Mouse (Mus musculus) layer of hippocampus, adult 2 months (tissue): ENCODE results near the gene Gm45785. TPM values are rescaled to one million over a fixed set of nuclear protein-coding genes. Genes with fewer than 3 reads are reported as not detected.
A peak's percentile ranks its signal among the peaks of the same experiment; 100 is the strongest.

ENCODE experiments used
- DNase-seq, 2 experiments: peaks; one replicate each; pipeline ENCODE4 v3.0.0; 2022; ENCODE audit warnings: low spot score in 2 of 2
- H3K27ac ChIP-seq: fragments of 200-600 bp; 2 replicates; pipeline ENCODE4 v1.8.1; 2022
- H3K4me3 ChIP-seq: fragments of 200-600 bp; 2 replicates; pipeline ENCODE4 v1.8.1; 2022; ENCODE audit warnings: mild to moderate bottlenecking
- CTCF ChIP-seq: fragments of 200-600 bp; conservative IDR thresholded peaks from 2 replicates; pipeline ENCODE4 v1.8.1; 2022; ENCODE audit warnings: antibody characterized with exemption, mild to moderate bottlenecking, moderate library complexity
- total RNA-seq, 2 experiments: library from RNA; stranded (reverse); gene quantifications; 2 replicates each; pipeline ENCODE4 v1.2.3; 2021

Gm45785 gene
- total RNA-seq, 2 experiments from 2014 or later = 1.8 TPM; not detected in 1

GRCm38 (mm10) chr7:140880865-140881515, 24.9 kb upstream of the Gm45785 start:
- TF ChIP-seq CTCF = no peak
- Histone ChIP-seq H3K27ac (peak overlapping the region; percentile 95), H3K4me3 (peak overlapping the region; percentile 78)
- DNase-seq = no peak

GRCm38 (mm10) chr7:140880419-140880818, 24.3 kb upstream of the Gm45785 start:
- DNase-seq = no peak
- TF ChIP-seq CTCF = no peak
- peak overlapping the region; percentile 78; the same call in 1 of the 2 replicates for H3K4me3 ChIP-seq

GRCm38 (mm10) chr7:140879355-140879754, 23.2 kb upstream of the Gm45785 start:
- no peak for DNase-seq
- no peak for TF ChIP-seq CTCF
- Histone ChIP-seq H3K27ac (no peak overlapping the region), H3K4me3 (no peak overlapping the region)

More at GRCm38 (mm10) chr7:140880419-140880818, 24.3 kb upstream of the Gm45785 start:
- no peak overlapping the region for H3K27ac ChIP-seq

GRCm38 (mm10) chr7:140877364-140877763, 21.2 kb upstream of the Gm45785 start:
- no peak for DNase-seq
- Histone ChIP-seq H3K27ac (no peak overlapping the region), H3K4me3 (no peak overlapping the region)
- no peak for TF ChIP-seq CTCF

- no peak for DNase-seq
- Histone ChIP-seq H3K27ac (no peak overlapping the region), H3K4me3 (no peak overlapping the region)
- no peak for TF ChIP-seq CTCF
These were observed 18.1 kb upstream of the Gm45785 start for GRCm38 (mm10) chr7:140874224-140874623.

- no peak overlapping the region for H3K27ac ChIP-seq
- TF ChIP-seq CTCF = no peak
- no peak overlapping the region for H3K4me3 ChIP-seq
- no peak for DNase-seq
These were observed 8.6 kb upstream of the Gm45785 start for GRCm38 (mm10) chr7:140864761-140865160.

- H3K4me3 ChIP-seq = no peak overlapping the region
- TF ChIP-seq CTCF = no peak
- no peak for DNase-seq
- no peak overlapping the region for H3K27ac ChIP-seq
These were observed 4.6 kb upstream of the Gm45785 start for GRCm38 (mm10) chr7:140860728-140861127.

GRCm38 (mm10) chr7:140859997-140860396, 3.9 kb upstream of the Gm45785 start:
- H3K4me3 ChIP-seq = peak overlapping the region; percentile 74; the same call in 1 of the 2 replicates
- no peak for DNase-seq
- H3K27ac ChIP-seq = no peak overlapping the region
- TF ChIP-seq CTCF = no peak

GRCm38 (mm10) chr7:140858746-140859145, 2.6 kb upstream of the Gm45785 start:
- H3K4me3 ChIP-seq = peak overlapping the region; percentile 74
- TF ChIP-seq CTCF = no peak

GRCm38 (mm10) chr7:140857550-140858505, 1.7 kb upstream of the Gm45785 start, which contains the start of gene Bet1l:
Gene Bet1l, minus strand, starts transcription at chr7:140857577.
- Histone ChIP-seq H3K27ac (peak within 1 kb of the TSS; percentile 97), H3K4me3 (peak within 1 kb of the TSS; percentile 74)
- TF ChIP-seq CTCF = no peak
- no peak for DNase-seq

More at GRCm38 (mm10) chr7:140858746-140859145, 2.6 kb upstream of the Gm45785 start:
- no peak for DNase-seq
- H3K27ac ChIP-seq = no peak overlapping the region

- no peak for TF ChIP-seq CTCF
- peak; percentile 86 to 87 for DNase-seq
- Histone ChIP-seq H3K4me3 (peak within 1 kb of the TSS; percentile 74), H3K27ac (peak within 1 kb of the TSS; percentile 97)
These were observed 836 bp upstream of the Gm45785 start, which contains the start of gene Ric8a for GRCm38 (mm10) chr7:140856785-140857549. Gene Ric8a, plus strand, starts transcription at chr7:140856957.

- Histone ChIP-seq H3K27ac (peak overlapping the region; percentile 97), H3K4me3 (peak overlapping the region; percentile 74)
- TF ChIP-seq CTCF = no peak
- DNase-seq = no peak
These were observed 950 bp downstream of the Gm45785 start for GRCm38 (mm10) chr7:140855181-140855580.
